Mouse (Mus musculus): ENCODE measurements at regions not wholly inside any gene's neighbourhood (a gene's known extent, or its start where the extent isn't known, plus 50 kb on each side); places are given as distances from the start of the nearest gene placed in this dataset.

DNA sequence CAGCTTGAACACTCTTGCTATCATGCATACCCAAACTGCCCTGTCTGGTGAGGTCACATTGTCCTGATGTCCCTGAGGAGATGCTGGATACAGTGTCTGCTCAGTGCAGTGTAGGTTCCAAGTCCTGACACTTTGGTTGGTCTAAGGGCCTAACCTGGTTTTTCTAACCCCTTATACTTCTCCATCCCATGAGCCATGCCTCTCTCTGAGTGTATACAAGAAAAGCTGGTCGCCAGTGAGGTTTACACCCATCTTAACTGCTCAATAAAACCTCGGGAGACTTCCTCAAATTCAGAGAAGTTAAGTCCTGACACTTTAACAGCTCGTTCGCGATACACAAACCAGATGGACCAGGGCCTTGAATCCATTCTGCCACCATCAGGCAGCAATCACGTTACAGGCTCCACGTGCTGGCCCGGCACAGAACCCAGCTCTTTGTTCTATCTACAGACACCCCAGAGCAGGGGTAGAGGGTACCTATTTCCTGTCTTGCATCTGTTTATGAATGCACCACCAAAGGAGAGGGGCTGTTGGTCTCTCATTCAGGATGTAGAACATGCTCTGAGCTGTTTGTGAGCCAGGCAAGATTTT is 320.0 kb upstream of the Tbx3 start:
- no peak for TF ChIP-seq POU5F1 (IDR thresholded peaks at IDR 0.05; ENCODE audit: borderline replicate concordance, low read length)
- no peak for TF ChIP-seq NANOG (IDR thresholded peaks at IDR 0.05; ENCODE audit: borderline replicate concordance, low read length)
- no peak for TF ChIP-seq CTCF (conservative IDR thresholded peaks at IDR 0.05; ENCODE audit: low read length)
- Histone ChIP-seq H3K36me3 (ENCODE audit: insufficient read depth, low read length) (no peaks in the 10 kb centered on the region), H3K9me3 (ENCODE audit: low read length) (no peaks in the 10 kb centered on the region), H3K4me1 (replicated peaks; ENCODE audit: low read depth, low read length) (peaks cover 8% of the 10 kb centered on the region), H3K4me3 (replicated peaks; ENCODE audit: low read length) (no peak overlapping the region), H3K27me3 (ENCODE audit: insufficient read depth, low read length) (no peaks in the 10 kb centered on the region)

DNA sequence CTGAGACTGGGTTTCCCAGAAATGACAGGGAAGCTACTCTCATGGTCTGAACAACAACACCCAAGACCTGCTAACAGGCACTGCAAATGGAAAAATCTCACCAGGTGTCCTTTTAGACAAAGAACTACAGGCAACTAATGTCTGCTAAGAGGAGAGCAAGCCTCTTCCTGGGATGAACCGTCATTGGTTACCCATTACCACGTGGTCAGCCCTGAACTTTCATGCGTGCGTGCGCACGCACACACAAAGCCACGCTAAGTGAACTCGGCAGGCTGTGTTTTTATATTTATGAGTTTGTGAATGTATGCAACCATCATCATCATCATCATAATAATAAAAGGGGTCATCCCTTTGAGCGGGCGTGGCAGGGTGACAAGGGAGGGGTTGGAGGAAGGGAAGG is 315.0 kb upstream of the Tbx3 start:
- Histone ChIP-seq H3K4me3 (replicated peaks; ENCODE audit: low read length) (no peak overlapping the region), H3K9me3 (ENCODE audit: low read length) (no peaks in the 10 kb centered on the region), H3K4me1 (replicated peaks; ENCODE audit: low read depth, low read length) (peaks cover 33% of the 10 kb centered on the region), H3K36me3 (ENCODE audit: insufficient read depth, low read length) (no peaks in the 10 kb centered on the region), H3K27me3 (ENCODE audit: insufficient read depth, low read length) (no peaks in the 10 kb centered on the region)
- TF ChIP-seq NANOG (IDR thresholded peaks at IDR 0.05; ENCODE audit: borderline replicate concordance, low read length) = no peak
- no peak for TF ChIP-seq CTCF (conservative IDR thresholded peaks at IDR 0.05; ENCODE audit: low read length)
- no peak for TF ChIP-seq POU5F1 (IDR thresholded peaks at IDR 0.05; ENCODE audit: borderline replicate concordance, low read length)

DNA sequence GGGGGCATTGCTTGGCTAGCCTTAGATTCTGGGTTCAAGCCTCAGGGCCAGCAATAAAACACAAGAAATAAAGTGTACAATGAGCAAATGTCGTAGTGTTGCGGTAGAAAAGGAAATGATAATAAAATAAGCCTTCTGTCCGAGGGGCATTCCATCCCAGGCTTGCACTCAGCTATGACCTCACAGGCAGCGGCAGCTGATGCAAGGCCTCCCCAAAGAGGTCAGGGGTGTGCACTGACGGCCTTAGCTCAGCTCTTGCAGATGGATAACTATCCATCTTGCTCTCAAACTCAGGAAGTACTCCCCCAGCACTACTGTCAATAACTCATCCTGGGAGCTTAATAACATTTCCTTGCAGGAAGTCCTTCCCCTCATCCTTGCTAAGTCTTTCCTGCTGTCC is 314.4 kb upstream of the Tbx3 start:
- Histone ChIP-seq H3K36me3 (ENCODE audit: insufficient read depth, low read length) (no peaks in the 10 kb centered on the region), H3K27me3 (ENCODE audit: insufficient read depth, low read length) (no peaks in the 10 kb centered on the region), H3K4me3 (replicated peaks; ENCODE audit: low read length) (no peak overlapping the region), H3K4me1 (replicated peaks; ENCODE audit: low read depth, low read length) (peaks cover 33% of the 10 kb centered on the region), H3K9me3 (ENCODE audit: low read length) (no peaks in the 10 kb centered on the region)
- no peak for TF ChIP-seq NANOG (IDR thresholded peaks at IDR 0.05; ENCODE audit: borderline replicate concordance, low read length)
- no peak for TF ChIP-seq CTCF (conservative IDR thresholded peaks at IDR 0.05; ENCODE audit: low read length)
- TF ChIP-seq POU5F1 (IDR thresholded peaks at IDR 0.05; ENCODE audit: borderline replicate concordance, low read length) = no peak

DNA sequence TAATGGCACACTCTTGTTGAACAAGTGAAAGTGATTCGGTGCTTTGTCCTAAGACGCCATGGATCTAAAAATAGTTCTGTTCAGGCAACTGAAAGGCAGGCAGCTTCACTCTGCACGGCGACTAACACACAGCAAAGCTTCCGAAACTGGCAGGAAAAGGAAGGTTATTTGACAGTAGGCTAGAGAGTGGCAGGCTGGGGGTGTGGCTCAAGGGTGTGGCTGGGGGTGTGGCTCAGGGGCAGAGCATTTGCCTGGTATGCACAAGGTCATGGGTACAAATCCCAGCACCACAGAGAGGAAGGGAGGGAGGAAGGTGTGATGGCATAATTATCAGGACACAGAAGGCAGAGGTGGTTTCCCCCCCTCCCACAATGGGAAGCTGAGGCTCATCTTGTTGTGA is 310.8 kb upstream of the Tbx3 start:
- Histone ChIP-seq H3K36me3 (ENCODE audit: insufficient read depth, low read length) (no peaks in the 10 kb centered on the region), H3K27me3 (ENCODE audit: insufficient read depth, low read length) (no peaks in the 10 kb centered on the region), H3K9me3 (ENCODE audit: low read length) (no peaks in the 10 kb centered on the region), H3K4me1 (replicated peaks; ENCODE audit: low read depth, low read length) (peaks cover 32% of the 10 kb centered on the region), H3K4me3 (replicated peaks; ENCODE audit: low read length) (no peak overlapping the region)
- TF ChIP-seq NANOG (IDR thresholded peaks at IDR 0.05; ENCODE audit: borderline replicate concordance, low read length) = no peak
- TF ChIP-seq POU5F1 (IDR thresholded peaks at IDR 0.05; ENCODE audit: borderline replicate concordance, low read length) = no peak
- no peak for TF ChIP-seq CTCF (conservative IDR thresholded peaks at IDR 0.05; ENCODE audit: low read length)

DNA sequence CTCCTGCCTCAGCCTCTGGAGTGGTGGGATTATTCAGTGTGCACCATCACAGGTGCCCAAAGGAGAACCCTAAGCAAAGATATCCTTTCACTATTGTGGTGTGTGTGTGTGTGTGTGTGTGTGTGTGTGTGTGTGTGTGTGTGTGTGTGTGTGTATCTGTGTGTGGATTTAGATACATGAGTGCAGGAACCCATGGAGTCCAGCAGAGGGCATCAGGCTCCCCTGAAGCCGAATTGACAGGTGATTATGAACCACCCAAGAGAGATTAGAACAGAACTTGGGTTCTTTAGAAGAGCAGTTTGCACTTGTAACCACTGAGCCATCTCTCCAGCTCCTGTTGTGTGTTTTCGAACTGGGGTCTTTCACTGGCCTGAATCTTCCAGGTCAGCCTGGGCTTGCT is 310.1 kb upstream of the Tbx3 start:
- TF ChIP-seq CTCF (conservative IDR thresholded peaks at IDR 0.05; ENCODE audit: low read length) (no peak; the same call in 1 of the 2 replicates), NANOG (IDR thresholded peaks at IDR 0.05; ENCODE audit: borderline replicate concordance, low read length) (no peak), POU5F1 (IDR thresholded peaks at IDR 0.05; ENCODE audit: borderline replicate concordance, low read length) (no peak)
- Histone ChIP-seq H3K36me3 (ENCODE audit: insufficient read depth, low read length) (no peaks in the 10 kb centered on the region), H3K27me3 (ENCODE audit: insufficient read depth, low read length) (no peaks in the 10 kb centered on the region), H3K4me3 (replicated peaks; ENCODE audit: low read length) (no peak overlapping the region), H3K9me3 (ENCODE audit: low read length) (no peaks in the 10 kb centered on the region), H3K4me1 (replicated peaks; ENCODE audit: low read depth, low read length) (peaks cover 26% of the 10 kb centered on the region)

DNA sequence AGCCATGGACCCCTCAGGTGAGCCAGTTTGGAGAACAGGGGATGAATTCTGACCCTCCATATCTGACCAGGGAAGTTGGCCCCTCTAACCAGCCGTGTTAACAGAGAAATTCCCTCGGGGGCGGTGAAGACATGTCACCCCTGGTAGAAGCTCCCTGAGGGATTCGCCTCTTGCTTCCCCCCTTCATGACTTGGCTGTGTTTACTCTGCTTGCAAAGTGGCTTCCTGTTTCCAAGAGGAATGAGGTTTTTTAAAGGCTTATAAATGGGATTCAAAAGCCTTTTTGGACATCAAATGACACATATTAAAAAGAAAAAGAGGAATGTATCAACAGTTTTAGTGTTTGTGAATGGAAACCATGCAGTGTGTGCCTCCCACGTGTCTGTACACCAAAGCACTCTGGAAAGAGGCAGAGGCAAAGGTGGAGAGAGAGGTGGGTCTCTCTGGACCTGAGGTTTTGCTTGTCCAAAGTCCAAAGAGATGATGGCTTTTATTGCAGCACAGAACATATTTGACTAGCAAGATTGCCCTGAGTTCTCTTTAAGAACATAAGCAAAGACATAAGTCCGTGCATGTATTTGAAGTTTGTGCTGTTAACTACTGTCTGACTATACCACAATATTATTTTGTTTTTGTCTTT is 308.9 kb upstream of the Tbx3 start:
- H3K36me3 ChIP-seq (ENCODE audit: insufficient read depth, low read length) = no peaks in the 10 kb centered on the region
- peaks cover 14% of the 10 kb centered on the region for H3K4me1 ChIP-seq (replicated peaks; ENCODE audit: low read depth, low read length)
- TF ChIP-seq NANOG (IDR thresholded peaks at IDR 0.05; ENCODE audit: borderline replicate concordance, low read length) (no peak), CTCF (conservative IDR thresholded peaks at IDR 0.05; ENCODE audit: low read length) (no peak), POU5F1 (IDR thresholded peaks at IDR 0.05; ENCODE audit: borderline replicate concordance, low read length) (no peak)
- H3K27me3 ChIP-seq (ENCODE audit: insufficient read depth, low read length) = no peaks in the 10 kb centered on the region
- H3K4me3 ChIP-seq (replicated peaks; ENCODE audit: low read length) = no peak overlapping the region
- no peaks in the 10 kb centered on the region for H3K9me3 ChIP-seq (ENCODE audit: low read length)

DNA sequence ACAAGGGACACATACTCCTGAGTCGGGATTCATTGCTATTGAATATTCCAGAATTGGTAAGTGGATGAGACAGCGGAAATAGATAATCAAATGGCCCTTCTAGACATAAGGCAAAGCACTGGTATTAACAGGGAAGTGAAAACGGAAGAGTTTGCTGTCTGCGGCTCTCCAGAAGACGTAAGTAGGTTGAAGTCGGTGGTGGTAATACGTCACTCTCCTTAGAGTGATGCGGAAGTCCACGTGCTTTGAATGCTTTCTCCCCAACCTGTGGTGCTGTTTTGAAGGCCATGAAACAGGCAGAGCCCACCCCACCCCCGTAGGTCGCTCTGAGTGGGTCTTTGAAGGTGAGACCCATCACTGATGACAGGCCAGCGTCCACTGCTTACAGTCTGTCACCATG is 308.0 kb upstream of the Tbx3 start:
- Histone ChIP-seq H3K4me1 (replicated peaks; ENCODE audit: low read depth, low read length) (peaks cover 14% of the 10 kb centered on the region), H3K9me3 (ENCODE audit: low read length) (no peaks in the 10 kb centered on the region), H3K4me3 (replicated peaks; ENCODE audit: low read length) (no peak overlapping the region), H3K27me3 (ENCODE audit: insufficient read depth, low read length) (no peaks in the 10 kb centered on the region), H3K36me3 (ENCODE audit: insufficient read depth, low read length) (no peaks in the 10 kb centered on the region)
- no peak for TF ChIP-seq NANOG (IDR thresholded peaks at IDR 0.05; ENCODE audit: borderline replicate concordance, low read length)
- no peak for TF ChIP-seq CTCF (conservative IDR thresholded peaks at IDR 0.05; ENCODE audit: low read length)
- no peak for TF ChIP-seq POU5F1 (IDR thresholded peaks at IDR 0.05; ENCODE audit: borderline replicate concordance, low read length)

DNA sequence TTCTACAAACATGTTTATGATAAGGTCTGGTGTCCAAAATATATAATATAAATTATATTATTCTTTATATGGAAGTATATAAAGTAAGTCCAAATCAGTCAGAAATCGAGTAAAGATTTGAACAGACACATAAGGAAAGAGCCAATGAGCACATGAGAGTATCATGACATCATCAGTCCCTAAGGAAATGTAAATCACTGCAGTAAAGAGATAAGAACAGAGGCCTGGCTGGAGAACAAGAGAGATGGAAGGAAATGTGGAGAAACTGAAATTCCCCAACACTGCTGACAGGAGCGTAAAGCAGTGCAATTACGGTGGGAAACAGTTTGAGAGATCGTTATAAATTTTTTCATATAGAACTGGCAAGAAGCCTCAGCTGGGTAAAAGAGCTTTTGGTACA is 306.2 kb upstream of the Tbx3 start:
- H3K4me1 ChIP-seq (replicated peaks; ENCODE audit: low read depth, low read length) = peaks cover 10% of the 10 kb centered on the region
- H3K9me3 ChIP-seq (ENCODE audit: low read length) = no peaks in the 10 kb centered on the region
- TF ChIP-seq POU5F1 (IDR thresholded peaks at IDR 0.05; ENCODE audit: borderline replicate concordance, low read length) (no peak), CTCF (conservative IDR thresholded peaks at IDR 0.05; ENCODE audit: low read length) (no peak), NANOG (IDR thresholded peaks at IDR 0.05; ENCODE audit: borderline replicate concordance, low read length) (no peak)
- H3K27me3 ChIP-seq (ENCODE audit: insufficient read depth, low read length) = no peaks in the 10 kb centered on the region
- no peak overlapping the region for H3K4me3 ChIP-seq (replicated peaks; ENCODE audit: low read length)
- H3K36me3 ChIP-seq (ENCODE audit: insufficient read depth, low read length) = no peaks in the 10 kb centered on the region

DNA sequence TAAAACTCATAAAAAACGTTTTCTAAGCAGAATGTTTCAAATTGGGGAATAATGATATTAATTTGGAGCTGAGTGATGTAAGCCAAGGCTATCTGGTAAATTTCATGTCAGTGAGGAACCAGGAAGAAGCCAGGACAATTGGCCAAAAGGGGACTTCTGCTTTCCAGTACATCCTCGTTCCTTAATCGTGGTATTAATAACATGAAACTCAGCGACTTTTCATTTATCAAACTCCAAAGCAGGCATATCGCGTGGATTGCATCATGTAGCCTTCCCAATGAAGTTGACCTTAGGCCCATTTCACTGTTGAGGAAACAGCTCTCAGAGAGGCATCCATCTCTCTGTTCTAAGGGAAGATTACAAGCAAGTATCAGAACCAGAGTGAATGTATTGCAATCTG is 305.3 kb upstream of the Tbx3 start:
- no peak for TF ChIP-seq NANOG (IDR thresholded peaks at IDR 0.05; ENCODE audit: borderline replicate concordance, low read length)
- TF ChIP-seq POU5F1 (IDR thresholded peaks at IDR 0.05; ENCODE audit: borderline replicate concordance, low read length) = no peak
- TF ChIP-seq CTCF (conservative IDR thresholded peaks at IDR 0.05; ENCODE audit: low read length) = no peak
- Histone ChIP-seq H3K36me3 (ENCODE audit: insufficient read depth, low read length) (no peaks in the 10 kb centered on the region), H3K4me1 (replicated peaks; ENCODE audit: low read depth, low read length) (peaks cover under 1% of the 10 kb centered on the region), H3K4me3 (replicated peaks; ENCODE audit: low read length) (no peak overlapping the region), H3K27me3 (ENCODE audit: insufficient read depth, low read length) (no peaks in the 10 kb centered on the region), H3K9me3 (ENCODE audit: low read length) (no peaks in the 10 kb centered on the region)
